Mouse (Mus musculus) testis, adult 2 months (tissue): ENCODE results near the gene Gadd45g.

ENCODE experiments used
- CTCF ChIP-seq: fragments of 200-500 bp; IDR thresholded peaks from 2 replicates; pipeline ENCODE4 v1.5.1; 2012; ENCODE audit warnings: low read depth, mild to moderate bottlenecking, inconsistent platforms, low read length, moderate library complexity; ENCODE audit not compliant: control insufficient read depth, insufficient read depth, insufficient replicate concordance
- POLR2A ChIP-seq: fragments of 200-500 bp; IDR thresholded peaks from 2 replicates; pipeline ENCODE4 v1.6.1; 2012; ENCODE audit warnings: low read depth, mild to moderate bottlenecking, inconsistent platforms, low read length, moderate library complexity; ENCODE audit not compliant: control insufficient read depth

DNA sequence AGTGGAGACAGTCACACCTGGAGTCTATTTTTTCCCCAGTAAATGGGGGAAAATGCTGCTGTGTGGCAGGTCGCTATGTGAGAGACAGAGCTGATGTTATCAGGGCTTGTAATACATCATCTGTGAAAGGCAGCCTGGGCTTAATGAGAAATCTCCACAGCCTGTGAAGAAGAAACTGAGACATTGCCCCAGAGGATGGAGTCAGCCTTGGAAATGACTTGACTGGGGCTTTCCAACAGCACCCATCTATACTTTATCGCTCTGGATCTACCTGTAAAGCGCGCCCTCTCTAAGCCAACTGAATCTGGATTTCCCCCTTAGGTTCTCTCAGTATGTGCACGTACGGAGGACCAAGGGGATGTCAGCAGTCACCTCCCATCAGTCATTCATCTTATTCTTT is 31.8 kb upstream of the Gadd45g start:
- TF ChIP-seq POLR2A (no peak), CTCF (no peak)
